Mouse (Mus musculus) kidney, adult 11 months (tissue): ENCODE results near the gene Cav2.

ENCODE experiments used
- DNase-seq: peaks from one replicate; pipeline ENCODE4 v3.0.0; 2022

Cav2 gene

DNA sequence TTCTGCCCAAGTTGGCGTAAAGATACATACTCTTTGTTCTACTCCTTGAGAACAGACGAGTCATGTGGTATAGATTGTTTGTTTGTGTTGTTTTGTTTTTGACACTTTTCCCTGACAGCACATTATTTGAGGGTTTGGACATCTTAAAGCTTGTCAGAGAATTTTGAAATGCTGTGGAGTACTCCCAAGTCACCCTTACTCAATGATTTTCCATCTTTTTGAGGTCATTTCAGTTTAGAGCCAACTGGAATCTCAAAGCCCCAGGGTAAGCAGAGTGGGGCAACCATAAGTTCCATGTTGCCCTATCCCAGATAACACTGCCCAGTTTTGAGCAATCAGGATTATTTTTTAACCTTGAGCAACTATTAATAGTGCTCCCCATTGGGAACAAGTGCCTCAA lies 33.3 kb downstream of the Cav2 start:
- no peak for DNase-seq

DNA sequence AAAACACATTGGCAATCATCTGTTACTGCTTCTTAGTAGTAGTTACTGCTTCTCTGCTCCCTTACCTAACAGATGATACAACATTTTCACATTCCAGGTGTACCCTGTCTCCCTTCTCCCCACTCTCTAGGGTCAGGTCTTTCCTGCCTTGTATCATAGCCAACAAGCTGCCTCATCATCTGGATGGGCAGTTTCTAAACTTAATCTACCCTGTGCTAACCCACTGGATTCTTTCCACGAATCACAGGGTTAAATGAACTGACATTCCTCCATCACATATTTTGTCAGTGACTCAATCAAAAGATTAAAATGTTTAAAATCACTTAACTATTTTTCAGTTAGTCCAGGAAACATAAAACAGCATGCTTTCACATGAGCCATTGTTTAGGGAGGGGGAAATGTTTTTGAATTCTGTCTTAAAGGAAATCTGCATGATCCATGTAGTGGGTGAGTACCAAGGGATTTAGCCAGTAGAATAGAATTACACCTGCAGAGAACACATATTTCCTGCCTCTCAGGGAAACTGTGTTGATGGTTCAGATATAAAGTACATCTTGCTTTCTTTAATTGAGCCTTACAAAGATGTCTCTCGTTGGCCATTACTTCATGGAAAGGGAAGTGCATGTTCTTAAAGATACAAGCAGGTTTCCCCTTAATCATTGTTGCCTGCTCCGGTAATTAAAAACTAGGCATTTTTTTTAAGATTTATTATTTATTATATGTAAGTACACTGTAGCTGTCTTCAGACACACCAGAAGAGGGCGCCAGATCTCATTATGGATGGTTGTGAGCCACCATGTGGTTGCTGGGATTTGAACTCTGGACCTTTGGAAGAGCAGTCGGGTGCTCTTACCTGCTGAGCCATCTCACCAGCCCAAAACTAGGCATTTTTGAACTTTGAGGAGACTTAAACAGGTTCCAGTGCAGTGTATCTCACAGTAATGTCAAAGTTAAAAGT lies 34.0 kb downstream of the Cav2 start:
- DNase-seq = no peak

DNA sequence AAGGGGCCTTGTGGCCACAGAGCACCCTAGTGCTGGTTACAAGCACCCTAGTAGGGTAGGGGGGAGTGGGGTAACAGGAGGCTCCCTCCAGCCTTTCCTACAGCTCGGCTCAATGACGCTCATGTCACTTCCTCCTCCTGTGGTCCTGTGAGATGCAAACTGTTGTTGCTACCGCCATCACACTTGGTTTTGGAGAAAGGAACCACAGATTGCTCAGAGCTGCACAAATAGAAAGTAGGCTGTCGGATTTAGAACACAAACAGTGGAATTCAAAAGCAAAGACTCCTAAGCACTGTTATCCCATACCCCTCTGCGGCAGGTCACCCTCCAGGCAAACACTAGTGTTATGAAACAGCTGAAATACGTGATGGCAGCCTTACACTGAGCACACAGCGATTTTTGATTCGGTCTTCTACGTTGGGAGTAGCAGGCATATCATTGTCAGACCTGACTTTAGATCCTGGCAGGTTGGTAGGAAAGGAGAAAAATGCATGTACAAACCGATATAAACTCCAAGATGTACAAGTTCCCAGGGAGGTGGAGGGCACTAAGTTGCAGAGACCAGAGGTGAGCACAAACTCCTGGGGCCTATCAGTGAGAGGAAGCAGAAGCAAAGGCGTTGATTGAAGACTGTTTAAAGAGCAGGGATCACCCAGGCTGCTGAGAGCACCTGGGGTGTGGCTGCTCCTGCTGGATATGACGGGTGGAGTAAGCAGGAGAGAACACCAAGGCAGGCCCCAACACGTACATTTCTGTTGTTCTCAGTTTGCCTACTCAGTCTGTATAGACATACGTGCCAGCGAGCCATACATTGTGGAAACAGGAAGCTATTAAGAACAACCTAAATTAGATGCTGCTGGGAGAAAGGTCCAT lies 35.5 kb downstream of the Cav2 start:
- no peak for DNase-seq

DNA sequence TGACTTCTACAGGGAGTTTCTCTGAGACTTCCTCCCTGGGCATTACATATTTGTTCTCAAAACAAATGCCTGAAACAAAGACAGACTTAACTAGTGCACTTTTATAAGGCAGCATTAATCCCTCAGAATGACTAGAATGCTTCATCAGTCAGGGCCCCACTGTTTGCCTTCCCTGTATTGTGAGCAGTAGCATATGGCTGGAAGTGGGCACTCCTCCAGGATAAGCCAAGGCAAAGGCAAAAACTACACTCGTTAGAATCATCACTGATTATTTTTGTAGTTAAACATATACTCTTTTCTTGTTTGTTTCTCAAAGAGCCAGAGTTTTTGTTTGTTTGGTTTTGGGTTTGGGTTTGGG lies 36.2 kb downstream of the Cav2 start:
- no peak for DNase-seq

DNA sequence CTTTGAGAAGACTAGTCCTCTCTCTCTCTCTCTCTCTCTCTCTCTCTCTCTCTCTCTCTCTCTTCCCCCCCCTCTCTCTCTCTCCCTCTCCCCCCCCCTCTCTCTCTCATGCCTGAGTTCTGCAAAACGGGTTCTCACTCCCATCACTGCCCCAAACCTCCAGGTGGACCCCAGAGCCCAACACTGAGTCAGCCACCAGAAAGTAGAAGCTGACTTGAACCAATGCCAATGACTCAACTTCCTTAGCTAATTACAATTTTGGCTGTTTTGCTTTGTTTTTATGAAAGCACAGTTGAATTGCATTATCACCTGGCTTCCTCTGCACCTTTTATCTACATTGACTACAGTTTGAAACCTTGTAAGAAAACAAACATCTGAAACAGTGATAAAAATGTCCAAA lies 37.0 kb downstream of the Cav2 start:
- DNase-seq = no peak

DNA sequence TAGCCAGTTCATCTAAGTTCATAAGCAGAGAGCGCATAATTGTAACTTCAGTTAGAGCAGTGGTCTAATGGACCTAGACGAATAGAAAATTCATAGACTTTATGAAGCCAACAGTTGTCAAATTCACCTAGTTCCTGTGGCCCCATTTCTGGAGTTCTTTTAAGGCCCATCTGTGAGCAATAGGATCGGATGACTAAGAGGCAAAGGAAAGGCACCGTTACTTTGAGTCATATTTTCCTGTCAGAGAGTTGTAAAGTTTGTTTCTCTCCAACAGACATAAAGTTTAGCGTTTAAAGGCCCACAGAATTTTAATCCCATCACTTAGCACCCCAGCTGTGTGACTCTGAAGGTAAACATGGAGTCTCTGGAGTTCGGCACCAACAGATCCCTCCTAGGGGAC lies 41.0 kb downstream of the Cav2 start:
- DNase-seq = no peak

DNA sequence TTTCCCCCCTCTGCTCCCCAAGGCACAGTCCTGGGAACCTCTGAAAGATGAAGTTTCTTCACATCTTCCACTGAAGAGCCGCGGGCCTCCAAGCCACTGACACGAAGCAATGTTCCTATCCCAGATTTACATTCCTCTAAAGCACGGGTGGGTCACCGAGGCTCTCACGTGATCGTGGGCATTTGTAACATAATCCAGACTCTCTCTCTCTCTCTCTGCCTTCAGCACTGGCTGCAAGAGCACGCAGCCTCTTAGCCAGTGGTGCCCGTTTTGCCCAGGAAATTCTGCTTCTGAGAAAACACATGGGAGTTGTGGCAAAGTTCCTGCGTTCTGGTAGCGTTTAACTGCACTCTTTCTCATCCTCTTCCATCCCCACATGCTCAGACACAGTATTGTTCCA lies 46.2 kb downstream of the Cav2 start:
- no peak for DNase-seq

DNA sequence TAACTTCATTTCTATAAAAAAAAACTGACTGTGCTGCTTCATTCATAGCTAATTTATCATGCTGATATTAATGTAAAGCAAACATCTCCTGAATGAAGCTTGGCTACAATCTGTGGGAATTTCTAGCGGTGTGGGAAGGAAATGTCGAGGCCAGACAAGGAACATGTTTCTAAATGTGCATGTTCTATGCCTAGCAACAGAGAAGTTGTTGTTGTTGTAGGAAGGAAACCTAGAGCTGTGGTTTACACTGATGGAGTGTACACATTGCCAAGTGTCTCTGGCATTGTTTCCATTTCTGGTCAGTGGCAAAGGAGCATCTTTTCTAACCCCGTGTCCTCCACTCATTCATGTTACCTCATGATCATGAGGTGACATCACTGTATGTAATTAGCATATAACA lies 48.8 kb downstream of the Cav2 start:
- DNase-seq = no peak

DNA sequence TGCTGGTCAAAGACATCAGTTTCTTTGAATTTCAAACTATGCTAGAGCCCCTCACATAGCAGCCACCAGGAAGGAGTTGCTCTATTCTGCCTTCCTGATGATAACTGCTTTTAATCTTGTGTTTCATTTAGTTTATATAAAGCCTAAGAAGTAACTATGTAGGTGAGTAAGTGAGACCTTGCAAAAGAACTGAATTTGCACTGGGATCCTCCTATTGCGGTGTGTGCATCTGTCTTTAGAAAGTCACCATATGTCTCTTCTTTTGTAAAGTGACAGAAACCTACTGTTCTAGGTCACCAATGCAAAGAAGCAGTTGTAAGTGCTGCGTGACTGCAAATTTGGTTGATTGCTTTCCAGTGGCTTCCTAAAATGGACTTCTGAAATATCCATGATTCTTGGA lies 56.7 kb downstream of the Cav2 start:
- no peak for DNase-seq
